Mouse (Mus musculus): Measurements from ENCODE around the gene Zcchc10. TPM values are rescaled to one million over a fixed set of nuclear protein-coding genes. Genes with fewer than 3 reads are reported as not detected.
"Not testable (repeated sequence)": the region's sequence is repeated elsewhere in the genome, so short reads cannot be mapped to it uniquely, and the experiment has no call there.

The Zcchc10 gene
- polyA plus RNA-seq, 1 experiment from 2014 or later = 22.6 TPM

DNA sequence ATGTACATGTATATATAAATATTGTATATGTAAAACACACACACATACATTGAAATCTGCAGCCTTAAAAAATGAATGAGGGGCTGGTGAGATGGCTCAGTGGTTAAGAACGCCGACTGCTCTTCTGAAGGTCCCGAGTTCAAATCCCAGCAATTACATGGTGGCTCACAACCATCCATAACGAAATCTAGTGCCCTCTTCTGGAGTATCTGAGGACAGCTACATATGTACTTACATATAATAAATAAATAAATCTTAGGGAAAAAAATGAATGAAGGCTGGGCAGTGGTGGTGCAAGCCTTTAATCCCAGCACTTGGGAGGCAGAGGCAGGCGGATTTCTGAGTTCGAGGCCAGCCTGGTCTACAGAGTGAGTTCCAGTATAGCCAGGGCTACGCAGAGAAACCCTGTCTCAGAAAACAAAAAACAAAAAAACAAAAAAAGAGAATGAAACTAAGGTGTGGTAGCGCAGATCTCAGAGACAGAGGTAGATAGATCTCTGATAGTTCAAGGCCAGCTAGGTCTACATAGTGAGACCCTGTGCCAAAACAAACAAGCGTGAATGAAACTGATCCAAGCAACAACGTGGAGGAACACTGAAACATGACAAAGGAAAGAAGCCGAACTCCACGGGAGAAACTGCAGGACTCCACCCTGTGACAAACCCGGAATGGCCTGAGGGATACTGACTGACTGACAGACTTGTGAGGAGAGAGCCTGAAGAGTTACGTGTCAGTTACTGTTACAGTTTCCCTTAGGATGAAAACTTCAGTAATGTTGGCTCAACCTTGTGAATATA, 20.2 kb upstream of the Zcchc10 start:
- Histone ChIP-seq H3K27ac (no peak overlapping the region), H3K27me3 (ENCODE audit: insufficient read depth, poor library complexity, severe bottlenecking) (no peaks in the 10 kb centered on the region; the same call in 1 of the 2 replicates), H3K36me3 (no peaks in the 10 kb centered on the region), H3K4me3 (no peak overlapping the region), H3K9me3 (no peaks in the 10 kb centered on the region), H3K4me1 (replicated peaks) (peaks cover 9% of the 10 kb centered on the region)
- 85% methylated on average over 14 of the region's 14 CpGs for WGBS
- no peak for DNase-seq (ENCODE audit: low spot score)

- H3K4me1 ChIP-seq (replicated peaks) = no peaks in the 10 kb centered on the region
- WGBS = 91% methylated on average over 2 of the region's 2 CpGs
- no peak for DNase-seq (ENCODE audit: low spot score)
Measured at GRCm38 (mm10) chr11:53306965-53307364, 17.5 kb upstream of the Zcchc10 start.

DNA sequence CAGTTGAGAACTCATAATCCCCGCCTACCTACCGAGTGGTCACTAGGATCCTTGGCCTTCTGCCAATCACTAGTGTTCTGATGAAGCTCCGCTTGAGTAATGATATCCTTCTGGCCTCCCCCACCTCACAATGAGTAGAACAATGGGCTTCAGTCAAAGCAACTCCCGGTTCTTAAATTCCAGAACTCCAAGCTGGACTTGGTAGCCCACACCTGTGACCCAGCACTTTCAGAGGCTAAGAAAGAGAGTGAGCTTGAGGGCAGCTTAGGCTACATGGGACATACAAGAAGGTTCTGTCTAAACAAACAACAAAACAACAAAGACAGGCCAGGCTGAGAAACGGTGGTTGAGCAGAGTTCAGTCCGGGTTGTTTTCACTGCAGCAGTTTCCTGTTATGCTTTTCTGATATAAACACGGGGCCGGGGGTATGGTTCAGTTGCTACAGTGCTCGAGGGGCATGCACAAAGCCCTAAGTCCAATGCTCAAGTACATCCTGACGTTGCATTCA, 16.9 kb upstream of the Zcchc10 start:
- no peak overlapping the region for H3K27ac ChIP-seq
- no peaks in the 10 kb centered on the region for H3K9me3 ChIP-seq
- WGBS = 74% methylated on average over 10 of the region's 10 CpGs
- H3K4me1 ChIP-seq (replicated peaks) = no peaks in the 10 kb centered on the region
- no peak for DNase-seq (ENCODE audit: low spot score)
- no peaks in the 10 kb centered on the region; the same call in 1 of the 2 replicates for H3K27me3 ChIP-seq (ENCODE audit: insufficient read depth, poor library complexity, severe bottlenecking)
- H3K4me3 ChIP-seq = no peak overlapping the region
- H3K36me3 ChIP-seq = no peaks in the 10 kb centered on the region

More at GRCm38 (mm10) chr11:53306965-53307364, 17.5 kb upstream of the Zcchc10 start:
- H3K4me3 ChIP-seq = no peak overlapping the region
- H3K36me3 ChIP-seq = no peaks in the 10 kb centered on the region
- H3K27ac ChIP-seq = no peak overlapping the region
- H3K9me3 ChIP-seq = no peaks in the 10 kb centered on the region
- H3K27me3 ChIP-seq (ENCODE audit: insufficient read depth, poor library complexity, severe bottlenecking) = no peaks in the 10 kb centered on the region; the same call in 1 of the 2 replicates

DNA sequence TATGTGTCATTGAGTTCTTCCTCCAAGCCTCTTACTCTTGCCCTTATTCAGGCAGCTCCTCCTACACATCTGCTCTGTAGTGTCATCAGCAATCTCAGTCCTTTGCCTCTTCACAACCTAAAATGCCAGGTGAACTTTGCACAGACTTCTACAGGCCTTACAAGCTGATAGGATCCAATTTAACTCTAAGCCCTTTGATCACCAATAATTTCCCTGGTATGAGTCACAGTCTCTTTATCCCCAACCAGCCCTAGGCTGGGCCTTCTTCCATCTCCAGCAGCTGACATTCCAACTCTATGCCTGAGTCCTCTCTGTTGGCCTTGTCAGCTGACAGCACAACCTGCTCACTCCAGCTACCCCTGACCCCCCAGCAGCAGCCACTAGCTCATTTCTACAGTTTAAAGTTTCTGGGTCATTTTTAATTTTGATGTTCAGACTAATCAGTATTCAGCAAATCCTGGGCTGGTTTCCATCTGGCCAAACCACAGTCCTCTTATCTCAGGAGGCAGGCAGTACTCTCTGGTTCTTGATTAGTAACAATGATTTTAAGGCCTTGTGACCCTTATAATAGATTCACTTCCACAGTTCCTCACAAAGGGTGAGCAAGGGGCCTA, 16.1 kb upstream of the Zcchc10 start:
- no peak overlapping the region for H3K4me3 ChIP-seq
- no peaks in the 10 kb centered on the region for H3K9me3 ChIP-seq
- H3K27ac ChIP-seq = no peak overlapping the region
- no peaks in the 10 kb centered on the region for H3K36me3 ChIP-seq
- no peaks in the 10 kb centered on the region for H3K4me1 ChIP-seq (replicated peaks)
- no peak for DNase-seq (ENCODE audit: low spot score)
- H3K27me3 ChIP-seq (ENCODE audit: insufficient read depth, poor library complexity, severe bottlenecking) = no peaks in the 10 kb centered on the region; the same call in 1 of the 2 replicates

DNA sequence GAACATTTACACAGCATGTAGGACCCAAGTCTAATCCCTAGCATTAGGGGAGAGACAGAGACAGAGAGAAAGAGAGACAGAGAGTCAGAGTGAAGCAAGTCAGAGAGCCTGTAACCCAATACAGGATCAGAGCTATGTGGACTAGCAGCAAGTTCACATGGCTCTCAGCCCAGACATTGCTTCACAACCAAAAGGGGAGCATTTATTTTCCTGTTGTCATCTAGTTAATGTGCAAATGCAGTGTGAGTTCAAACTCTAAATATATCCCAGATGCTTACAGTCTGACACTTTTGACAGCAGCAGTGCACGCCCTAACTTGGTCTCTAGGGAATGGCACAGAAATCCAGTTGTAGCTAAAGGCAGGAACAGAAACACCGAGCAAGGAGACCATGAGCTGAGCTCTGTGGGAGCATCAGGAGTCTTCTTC, 15.6 kb upstream of the Zcchc10 start:
- whole genome bisulfite sequencing = 66% methylated on average over 2 of the region's 2 CpGs
- Histone ChIP-seq H3K36me3 (no peaks in the 10 kb centered on the region), H3K27me3 (ENCODE audit: insufficient read depth, poor library complexity, severe bottlenecking) (no peaks in the 10 kb centered on the region; the same call in 1 of the 2 replicates), H3K4me1 (replicated peaks) (no peaks in the 10 kb centered on the region), H3K4me3 (no peak overlapping the region), H3K9me3 (no peaks in the 10 kb centered on the region), H3K27ac (no peak overlapping the region)
- no peak for DNase-seq (ENCODE audit: low spot score)

GRCm38 (mm10) chr11:53311385-53311784, 13.1 kb upstream of the Zcchc10 start:
- no peak overlapping the region for H3K4me3 ChIP-seq
- H3K4me1 ChIP-seq (replicated peaks) = no peaks in the 10 kb centered on the region
- 61% methylated on average over 1 of the region's 1 CpGs for WGBS
- H3K36me3 ChIP-seq = no peaks in the 10 kb centered on the region
- H3K27ac ChIP-seq = no peak overlapping the region
- no peaks in the 10 kb centered on the region for H3K9me3 ChIP-seq
- no peaks in the 10 kb centered on the region; the same call in 1 of the 2 replicates for H3K27me3 ChIP-seq (ENCODE audit: insufficient read depth, poor library complexity, severe bottlenecking)
- DNase-seq (ENCODE audit: low spot score) = no peak

GRCm38 (mm10) chr11:53312823-53313222, 11.7 kb upstream of the Zcchc10 start:
- H3K27ac ChIP-seq; H3K27me3 ChIP-seq (ENCODE audit: insufficient read depth, poor library complexity, severe bottlenecking); H3K9me3 ChIP-seq; H3K36me3 ChIP-seq; H3K4me1 ChIP-seq (replicated peaks); DNase-seq (ENCODE audit: low spot score); H3K4me3 ChIP-seq: not testable (repeated sequence)
- WGBS = 93% methylated on average over 1 of the region's 1 CpGs

GRCm38 (mm10) chr11:53314770-53315173, 9.7 kb upstream of the Zcchc10 start:
- no peaks in the 10 kb centered on the region for H3K9me3 ChIP-seq
- H3K4me3 ChIP-seq = no peak overlapping the region
- H3K4me1 ChIP-seq (replicated peaks) = 0 out of 2 replicates have a peak, but pooled peaks cover 4% of the 10 kb centered on the region
- WGBS = 66% methylated on average over 1 of the region's 1 CpGs
- no peak for DNase-seq (ENCODE audit: low spot score)
- H3K36me3 ChIP-seq = no peaks in the 10 kb centered on the region
- no peaks in the 10 kb centered on the region for H3K27me3 ChIP-seq (ENCODE audit: insufficient read depth, poor library complexity, severe bottlenecking)
- H3K27ac ChIP-seq = no peak overlapping the region

- no peaks in the 10 kb centered on the region for H3K9me3 ChIP-seq
- no peak overlapping the region for H3K4me3 ChIP-seq
- no peak for DNase-seq (ENCODE audit: low spot score)
- H3K4me1 ChIP-seq (replicated peaks) = 0 out of 2 replicates have a peak, but pooled peaks cover 4% of the 10 kb centered on the region
- no peaks in the 10 kb centered on the region for H3K36me3 ChIP-seq
- 70% methylated on average over 6 of the region's 6 CpGs for WGBS
- H3K27me3 ChIP-seq (ENCODE audit: insufficient read depth, poor library complexity, severe bottlenecking) = no peaks in the 10 kb centered on the region
- H3K27ac ChIP-seq = no peak overlapping the region
Measured at GRCm38 (mm10) chr11:53316996-53317395, 7.5 kb upstream of the Zcchc10 start.

GRCm38 (mm10) chr11:53318041-53318440, 6.4 kb upstream of the Zcchc10 start:
- no peak overlapping the region for H3K27ac ChIP-seq
- DNase-seq (ENCODE audit: low spot score) = no peak
- 0 out of 2 replicates have a peak, but pooled peaks cover 4% of the 10 kb centered on the region for H3K4me1 ChIP-seq (replicated peaks)
- H3K36me3 ChIP-seq = no peaks in the 10 kb centered on the region
- no peak overlapping the region for H3K4me3 ChIP-seq
- WGBS = 84% methylated on average over 7 of the region's 7 CpGs
- H3K9me3 ChIP-seq = no peaks in the 10 kb centered on the region
- no peaks in the 10 kb centered on the region for H3K27me3 ChIP-seq (ENCODE audit: insufficient read depth, poor library complexity, severe bottlenecking)

DNA sequence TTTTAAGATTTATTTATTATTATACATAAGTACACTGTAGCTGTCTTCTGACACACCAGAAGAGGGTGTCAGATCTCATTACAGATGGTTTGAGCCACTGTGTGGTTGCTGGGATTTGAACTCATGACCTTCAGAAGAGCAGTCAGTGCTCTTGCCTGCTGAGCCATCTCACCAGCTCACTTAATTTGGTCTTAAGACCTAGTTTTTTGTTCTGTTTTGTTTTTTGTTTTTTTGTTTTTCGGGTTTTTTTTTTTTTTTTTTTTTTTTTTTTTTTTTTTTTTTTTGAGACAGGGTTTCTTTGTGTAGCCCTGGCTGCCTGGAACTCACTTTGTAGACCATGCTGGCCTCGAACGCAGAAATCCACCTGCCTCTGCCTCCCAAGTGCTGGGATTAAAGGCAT, 5.9 kb upstream of the Zcchc10 start:
- 88% methylated on average over 3 of the region's 3 CpGs for WGBS
- H3K36me3 ChIP-seq; H3K27me3 ChIP-seq (ENCODE audit: insufficient read depth, poor library complexity, severe bottlenecking); H3K27ac ChIP-seq; H3K4me1 ChIP-seq (replicated peaks); H3K4me3 ChIP-seq; DNase-seq (ENCODE audit: low spot score); H3K9me3 ChIP-seq: not testable (repeated sequence)

DNA sequence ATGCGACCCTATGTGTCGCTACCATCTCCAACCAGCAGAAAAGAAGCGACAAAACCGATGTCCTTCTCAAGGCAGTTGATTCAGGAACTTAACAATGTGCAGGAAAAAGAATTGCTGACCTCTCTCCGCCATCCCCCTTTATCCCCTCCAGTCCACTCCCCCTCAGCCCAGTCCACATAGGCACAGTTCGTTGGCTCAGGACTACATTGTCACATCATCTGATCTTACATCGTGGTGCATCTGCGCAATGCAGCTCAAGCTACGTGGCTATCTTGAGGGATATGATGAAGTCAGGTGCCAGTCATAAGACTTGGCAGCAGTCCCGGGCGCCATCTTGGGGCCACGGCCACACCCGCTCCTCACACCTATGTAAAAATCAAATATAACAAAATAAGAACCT, 4.6 kb upstream of the Zcchc10 start:
- DNase-seq (ENCODE audit: low spot score); H3K36me3 ChIP-seq; H3K27ac ChIP-seq; H3K4me3 ChIP-seq; H3K4me1 ChIP-seq (replicated peaks); H3K9me3 ChIP-seq; H3K27me3 ChIP-seq (ENCODE audit: insufficient read depth, poor library complexity, severe bottlenecking): not testable (repeated sequence)
- WGBS = 95% methylated on average over 13 of the region's 13 CpGs

GRCm38 (mm10) chr11:53330325-53330724, 5.8 kb downstream of the Zcchc10 start:
- 91% methylated on average over 7 of the region's 7 CpGs for WGBS
- H3K27me3 ChIP-seq (ENCODE audit: insufficient read depth, poor library complexity, severe bottlenecking) = no peaks in the 10 kb centered on the region
- H3K9me3 ChIP-seq = no peaks in the 10 kb centered on the region
- peaks cover 8% of the 10 kb centered on the region for H3K4me1 ChIP-seq (replicated peaks)
- DNase-seq (ENCODE audit: low spot score) = no peak
- H3K36me3 ChIP-seq = peaks cover 73% of the 10 kb centered on the region
- H3K4me3 ChIP-seq = no peak overlapping the region
- no peak overlapping the region for H3K27ac ChIP-seq
